Mouse (Mus musculus) C2C12 (cell line): ENCODE measurements around the gene Ankfy1.

Experiments
- CEBPB ChIP-seq: IDR thresholded peaks from one replicate; pipeline ENCODE4 v1.6.1; 2011; ENCODE audit warnings: low read depth, mild to moderate bottlenecking, control low read depth, moderate library complexity
- CTCF ChIP-seq: IDR thresholded peaks from one replicate; pipeline ENCODE4 v1.5.1; 2011; ENCODE audit not compliant: control insufficient read depth, insufficient read depth, insufficient read length
- MAX ChIP-seq: IDR thresholded peaks from one replicate; pipeline ENCODE4 v1.6.1; 2011; ENCODE audit warnings: mild to moderate bottlenecking, control low read depth
- MYOG ChIP-seq: IDR thresholded peaks from one replicate; pipeline ENCODE4 v1.6.1; 2011; ENCODE audit not compliant: control insufficient read depth, insufficient read length; ENCODE audit errors: extremely low read depth
- USF1 ChIP-seq: IDR thresholded peaks from one replicate; pipeline ENCODE4 v1.6.1; 2011; ENCODE audit warnings: low read depth, mild to moderate bottlenecking, control low read depth, moderate library complexity

- TF ChIP-seq CTCF, result no peak
- no peak for TF ChIP-seq MAX
- TF ChIP-seq MYOG, result no peak
- TF ChIP-seq CEBPB, result no peak
- TF ChIP-seq USF1, result no peak
Measured at GRCm38 (mm10) chr11:72733736-72734135, 43.9 kb downstream of the Ankfy1 start.
